Mouse (Mus musculus): ENCODE results near the gene Zdhhc16. TPM values are rescaled to one million over a fixed set of nuclear protein-coding genes. Genes with fewer than 3 reads are reported as not detected.

Gene Zdhhc16
- total and polyA plus RNA-seq, 3 experiments: 25.6 to 36.7 (median 29.7) TPM

- H3K9me3 ChIP-seq (replicated peaks): no peaks in the 10 kb centered on the region
- DNase-seq (ENCODE audit: low spot score) (no peak), ATAC-seq (ENCODE audit: extremely low read depth, insufficient number of reproducible peaks, low FRiP score, poor library complexity, severe bottlenecking) (no peak; the same call in 1 of the 2 replicates)
- H3K4me3 ChIP-seq (ENCODE audit: low read depth, low read length): peak overlapping the region; percentile 36; the same call in 1 of the 2 replicates
- no peaks in the 10 kb centered on the region for H3K36me3 ChIP-seq (replicated peaks)
- no peak for TF ChIP-seq CTCF (IDR thresholded peaks at IDR 0.05; ENCODE audit: low read depth, low read length)
- 0 out of 2 replicates have a peak, but pooled peaks have one; percentile 22 for TF ChIP-seq TAL1 (conservative IDR thresholded peaks at IDR 0.05; ENCODE audit: low read depth, low read length)
- no peaks in the 10 kb centered on the region for H3K27me3 ChIP-seq (ENCODE audit: insufficient read depth, low read length)
- peaks cover 60% of the 10 kb centered on the region for H3K4me1 ChIP-seq (ENCODE audit: insufficient read depth, low read depth, low read length)
Observed at GRCm38 (mm10) chr19:41906311-41907078, 26.8 kb upstream of the Zdhhc16 start.

- H3K9me3 ChIP-seq (replicated peaks): no peaks in the 10 kb centered on the region
- no peak for TF ChIP-seq TAL1 (conservative IDR thresholded peaks at IDR 0.05; ENCODE audit: low read depth, low read length)
- H3K27me3 ChIP-seq (ENCODE audit: insufficient read depth, low read length): no peaks in the 10 kb centered on the region
- H3K4me1 ChIP-seq (ENCODE audit: insufficient read depth, low read depth, low read length): peaks cover 57% of the 10 kb centered on the region
- no peak for DNase-seq (ENCODE audit: low spot score)
- H3K4me3 ChIP-seq (ENCODE audit: low read depth, low read length): peak overlapping the region; percentile 36; the same call in 1 of the 2 replicates
- no peak for ATAC-seq (ENCODE audit: extremely low read depth, insufficient number of reproducible peaks, low FRiP score, poor library complexity, severe bottlenecking)
- H3K36me3 ChIP-seq (replicated peaks): no peaks in the 10 kb centered on the region
Observed at GRCm38 (mm10) chr19:41907079-41907760, 26.1 kb upstream of the Zdhhc16 start.

- peaks cover 11% of the 10 kb centered on the region for H3K36me3 ChIP-seq (replicated peaks)
- no peak for ATAC-seq (ENCODE audit: extremely low read depth, insufficient number of reproducible peaks, low FRiP score, poor library complexity, severe bottlenecking)
- H3K4me1 ChIP-seq (ENCODE audit: insufficient read depth, low read depth, low read length): peaks cover 65% of the 10 kb centered on the region
- DNase-seq (ENCODE audit: low spot score): no peak
- no peaks in the 10 kb centered on the region for H3K9me3 ChIP-seq (replicated peaks)
- H3K4me3 ChIP-seq (ENCODE audit: low read depth, low read length): no peak overlapping the region
- no peaks in the 10 kb centered on the region for H3K27me3 ChIP-seq (ENCODE audit: insufficient read depth, low read length)
- TF ChIP-seq CTCF (IDR thresholded peaks at IDR 0.05; ENCODE audit: low read depth, low read length) (no peak), GATA2 (IDR thresholded peaks at IDR 0.05; ENCODE audit: borderline replicate concordance, low read depth, low read length) (no peak), GATA1 (IDR thresholded peaks at IDR 0.05; ENCODE audit: borderline replicate concordance, low read length) (no peak), POLR2AphosphoS5 (IDR thresholded peaks at IDR 0.05; ENCODE audit: insufficient replicate concordance, low read depth, low read length) (no peak), TAL1 (conservative IDR thresholded peaks at IDR 0.05; ENCODE audit: low read depth, low read length) (no peak)
Observed at GRCm38 (mm10) chr19:41908736-41909135, 24.5 kb upstream of the Zdhhc16 start.

DNA sequence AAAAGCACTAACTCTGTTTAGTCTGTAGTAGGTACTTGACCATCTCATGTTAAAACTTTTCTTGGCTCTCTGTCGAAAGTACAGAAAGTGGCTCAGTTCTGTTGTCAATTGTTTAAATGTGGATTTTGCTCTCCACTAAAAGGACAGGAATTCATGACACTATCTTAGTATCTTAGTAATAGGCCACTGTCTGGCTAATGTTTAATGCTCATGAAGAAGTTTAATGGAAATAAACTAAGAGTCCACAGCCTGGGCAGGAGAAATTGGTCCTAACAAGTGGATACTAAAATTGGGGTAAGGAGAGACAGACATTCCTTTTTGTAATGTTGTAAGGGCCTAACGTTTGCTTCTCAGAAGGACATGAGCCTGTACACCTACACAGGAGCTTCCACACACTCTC lies 22.9 kb upstream of the Zdhhc16 start:
- Histone ChIP-seq H3K9me3 (replicated peaks) (no peaks in the 10 kb centered on the region), H3K4me1 (ENCODE audit: insufficient read depth, low read depth, low read length) (peaks cover 74% of the 10 kb centered on the region), H3K27me3 (ENCODE audit: insufficient read depth, low read length) (no peaks in the 10 kb centered on the region), H3K4me3 (ENCODE audit: low read depth, low read length) (no peak overlapping the region), H3K36me3 (replicated peaks) (peaks cover 25% of the 10 kb centered on the region)
- TF ChIP-seq GATA1 (IDR thresholded peaks at IDR 0.05; ENCODE audit: borderline replicate concordance, low read length) (no peak), CTCF (IDR thresholded peaks at IDR 0.05; ENCODE audit: low read depth, low read length) (no peak), POLR2AphosphoS5 (IDR thresholded peaks at IDR 0.05; ENCODE audit: insufficient replicate concordance, low read depth, low read length) (no peak), TAL1 (conservative IDR thresholded peaks at IDR 0.05; ENCODE audit: low read depth, low read length) (no peak), GATA2 (IDR thresholded peaks at IDR 0.05; ENCODE audit: borderline replicate concordance, low read depth, low read length) (no peak)
- DNase-seq (ENCODE audit: low spot score): no peak
- no peak for ATAC-seq (ENCODE audit: extremely low read depth, insufficient number of reproducible peaks, low FRiP score, poor library complexity, severe bottlenecking)

GRCm38 (mm10) chr19:41911178-41912073 lies 21.9 kb upstream of the Zdhhc16 start, which contains the start of gene Pgam1:
Pgam1 (plus strand) TSS chr19:41911923.
- peak; percentile 84 for DNase-seq (ENCODE audit: low spot score)
- H3K36me3 ChIP-seq (replicated peaks): peaks cover 35% of the 10 kb centered on the region
- H3K9me3 ChIP-seq (replicated peaks): no peaks in the 10 kb centered on the region
- H3K27me3 ChIP-seq (ENCODE audit: insufficient read depth, low read length): no peaks in the 10 kb centered on the region
- H3K4me3 ChIP-seq (ENCODE audit: low read depth, low read length): peak within 1 kb of the TSS; percentile 89
- TF ChIP-seq GATA2 (IDR thresholded peaks at IDR 0.05; ENCODE audit: borderline replicate concordance, low read depth, low read length) (no peak), POLR2AphosphoS5 (IDR thresholded peaks at IDR 0.05; ENCODE audit: insufficient replicate concordance, low read depth, low read length) (no peak), TAL1 (conservative IDR thresholded peaks at IDR 0.05; ENCODE audit: low read depth, low read length) (no peak), GATA1 (IDR thresholded peaks at IDR 0.05; ENCODE audit: borderline replicate concordance, low read length) (no peak), CTCF (IDR thresholded peaks at IDR 0.05; ENCODE audit: low read depth, low read length) (no peak)
- peaks cover 73% of the 10 kb centered on the region for H3K4me1 ChIP-seq (ENCODE audit: insufficient read depth, low read depth, low read length)
- peak; percentile 77 for ATAC-seq (ENCODE audit: extremely low read depth, insufficient number of reproducible peaks, low FRiP score, poor library complexity, severe bottlenecking)

Data from G1E (cell line).